Mouse (Mus musculus) midbrain, embryonic 14.5 days (tissue): ENCODE measurements around the gene Sct. TPM values are rescaled to one million over a fixed set of nuclear protein-coding genes. Genes with fewer than 3 reads are reported as not detected.
A peak's percentile ranks its signal among the peaks of the same experiment; 100 is the strongest.

ENCODE experiments used
- ATAC-seq: fragments of 200-750 bp; cut with Nextera tagmentation; 2 replicates; pipeline ENCODE4 v1.8.0; 2017; ENCODE audit warnings: moderate number of reproducible peaks, moderate library complexity; ENCODE audit not compliant: low FRiP score, low TSS enrichment
- DNase-seq: peaks from one replicate; pipeline ENCODE4 v3.0.0-alpha.2; 2015
- H3K27ac ChIP-seq: fragments of 300-500 bp; sonication (generic); replicated peaks from 2 replicates; pipeline ENCODE4 v1.5.1; 2014; ENCODE audit warnings: mild to moderate bottlenecking, low read depth, low read length, moderate library complexity
- H3K27me3 ChIP-seq: fragments of 300-500 bp; sonication (generic); 2 replicates; pipeline ENCODE4 v1.6.1; 2014; ENCODE audit warnings: low read length, control low read depth, mixed read lengths; ENCODE audit not compliant: control insufficient read depth, insufficient read depth
- H3K36me3 ChIP-seq: fragments of 300-500 bp; sonication (generic); 2 replicates; pipeline ENCODE4 v1.6.1; 2014; ENCODE audit warnings: low read length, control low read depth; ENCODE audit not compliant: control insufficient read depth, insufficient read depth
- H3K4me1 ChIP-seq: fragments of 300-500 bp; sonication (generic); 2 replicates; pipeline ENCODE4 v1.6.1; 2014; ENCODE audit warnings: mild to moderate bottlenecking, antibody characterized with exemption, low read length, control low read depth; ENCODE audit not compliant: control insufficient read depth, insufficient read depth
- H3K4me2 ChIP-seq: fragments of 300-500 bp; sonication (generic); 2 replicates; pipeline ENCODE4 v1.6.1; 2014; ENCODE audit warnings: mild to moderate bottlenecking, low read length, moderate library complexity
- H3K4me3 ChIP-seq: fragments of 300-500 bp; sonication (generic); replicated peaks from 2 replicates; pipeline ENCODE4 v1.5.1; 2014; ENCODE audit warnings: low read depth, low read length
- H3K9ac ChIP-seq: fragments of 300-500 bp; sonication (generic); replicated peaks from 2 replicates; pipeline ENCODE4 v1.6.1; 2014; ENCODE audit warnings: mild to moderate bottlenecking, low read length, moderate library complexity
- H3K9me3 ChIP-seq: fragments of 300-500 bp; sonication (generic); 2 replicates; pipeline ENCODE4 v1.6.1; 2016; ENCODE audit warnings: low read length, control low read depth, mixed read lengths; ENCODE audit not compliant: control insufficient read depth
- WGBS: fragments of 180-500 bp; shearing (Covaris S2); extraction: QIAGEN DNeasy Blood & Tissue Kit; methylation state at CpG from one replicate; pipeline ENCODE4 v1.1.7; 2014; 5-methylcytosine and 5-hydroxymethylcytosine counted together
- polyA plus RNA-seq: library from polyadenylated mRNA; unstranded; fragments of >200 nt; fragmentation: Nextera tagmentation; extraction: Ambion mirVana; gene quantifications from 2 replicates; pipeline ENCODE4 v1.2.1, GENCODE M21; 2014

The Sct gene
- polyA plus RNA-seq, 1 experiment from 2014 or later = 1.3 TPM

DNA sequence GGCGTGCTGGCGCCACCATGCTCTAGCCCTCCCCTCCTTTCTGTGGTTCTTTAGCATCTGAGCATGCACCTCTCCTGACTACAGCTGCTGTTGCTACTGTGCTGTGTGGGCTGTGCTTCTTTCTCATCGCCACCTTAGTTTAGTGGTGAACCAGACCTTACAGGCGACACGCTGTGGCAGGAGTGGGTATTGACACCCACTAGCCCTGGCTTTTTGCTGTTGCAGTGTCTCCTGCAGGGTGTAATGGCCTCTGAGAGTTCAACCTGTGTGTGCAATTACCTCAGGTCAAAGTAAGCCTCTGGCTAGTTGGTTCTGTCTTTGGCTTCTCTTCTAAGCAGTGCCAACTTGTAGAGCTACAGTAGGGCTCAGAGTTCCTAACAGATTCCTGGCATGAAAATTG is 37.0 kb upstream of the Sct start:
- Histone ChIP-seq H3K4me1 (no peaks in the 10 kb centered on the region), H3K27me3 (no peaks in the 10 kb centered on the region), H3K9ac (no peak overlapping the region), H3K4me3 (no peak overlapping the region), H3K36me3 (peaks cover 97% of the 10 kb centered on the region), H3K4me2 (no peak overlapping the region), H3K27ac (no peak overlapping the region), H3K9me3 (no peaks in the 10 kb centered on the region)
- peak; percentile 45 for DNase-seq
- no peak for ATAC-seq
- whole genome bisulfite sequencing = 79% methylated on average over 5 of the region's 5 CpGs

DNA sequence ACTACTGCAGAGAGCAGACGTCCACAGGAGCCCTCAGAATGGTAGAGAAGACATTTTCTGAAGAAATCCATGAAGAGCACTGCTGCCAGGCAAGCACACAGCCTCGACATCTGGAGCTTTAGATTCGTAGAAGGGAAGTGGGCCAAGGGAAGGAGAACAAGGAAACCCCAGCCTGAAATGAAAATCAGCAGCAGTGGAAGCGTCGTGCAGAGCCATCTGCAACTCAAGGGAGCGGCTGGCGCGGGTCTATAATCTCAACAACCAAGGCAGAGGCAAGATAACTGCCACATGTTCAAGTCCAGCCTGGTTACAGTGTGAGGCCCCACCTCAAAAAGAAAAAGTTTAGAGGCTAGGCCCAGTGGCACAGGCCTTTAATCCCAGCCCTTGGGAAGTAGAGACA is 36.1 kb upstream of the Sct start:
- 92% methylated on average over 8 of the region's 8 CpGs for WGBS
- Histone ChIP-seq H3K4me1 (no peaks in the 10 kb centered on the region), H3K27me3 (no peaks in the 10 kb centered on the region), H3K4me3 (no peak overlapping the region), H3K9me3 (no peaks in the 10 kb centered on the region), H3K27ac (no peak overlapping the region), H3K9ac (no peak overlapping the region), H3K36me3 (peaks cover 97% of the 10 kb centered on the region), H3K4me2 (no peak overlapping the region)
- ATAC-seq (no peak), DNase-seq (no peak)

- Histone ChIP-seq H3K4me3 (no peak overlapping the region), H3K9ac (no peak overlapping the region), H3K27me3 (no peaks in the 10 kb centered on the region), H3K9me3 (no peaks in the 10 kb centered on the region), H3K36me3 (peaks cover 97% of the 10 kb centered on the region), H3K4me1 (no peaks in the 10 kb centered on the region), H3K4me2 (no peak overlapping the region), H3K27ac (no peak overlapping the region)
- no peak for DNase-seq
- WGBS = 99% methylated on average over 2 of the region's 2 CpGs
- ATAC-seq = no peak
These were observed 35.5 kb upstream of the Sct start for GRCm38 (mm10) chr7:141314416-141314815.

- no peaks in the 10 kb centered on the region for H3K27me3 ChIP-seq
- no peak overlapping the region for H3K4me3 ChIP-seq
- 97% methylated on average over 4 of the region's 4 CpGs for WGBS
- peaks cover 97% of the 10 kb centered on the region for H3K36me3 ChIP-seq
- ATAC-seq (no peak), DNase-seq (no peak)
- no peak overlapping the region for H3K27ac ChIP-seq
- no peaks in the 10 kb centered on the region for H3K9me3 ChIP-seq
- no peak overlapping the region for H3K9ac ChIP-seq
- no peaks in the 10 kb centered on the region for H3K4me1 ChIP-seq
- H3K4me2 ChIP-seq = no peak overlapping the region
These were observed 25.6 kb upstream of the Sct start for GRCm38 (mm10) chr7:141304537-141304936.

- no peak overlapping the region for H3K27ac ChIP-seq
- H3K9me3 ChIP-seq = no peaks in the 10 kb centered on the region
- H3K4me2 ChIP-seq = no peak overlapping the region
- no peak overlapping the region for H3K4me3 ChIP-seq
- peaks cover 94% of the 10 kb centered on the region for H3K36me3 ChIP-seq
- H3K27me3 ChIP-seq = no peaks in the 10 kb centered on the region
- 84% methylated on average over 1 of the region's 1 CpGs for WGBS
- H3K9ac ChIP-seq = no peak overlapping the region
- DNase-seq = no peak
- H3K4me1 ChIP-seq = no peaks in the 10 kb centered on the region
- no peak for ATAC-seq
These were observed 23.9 kb upstream of the Sct start for GRCm38 (mm10) chr7:141302702-141303268.

DNA sequence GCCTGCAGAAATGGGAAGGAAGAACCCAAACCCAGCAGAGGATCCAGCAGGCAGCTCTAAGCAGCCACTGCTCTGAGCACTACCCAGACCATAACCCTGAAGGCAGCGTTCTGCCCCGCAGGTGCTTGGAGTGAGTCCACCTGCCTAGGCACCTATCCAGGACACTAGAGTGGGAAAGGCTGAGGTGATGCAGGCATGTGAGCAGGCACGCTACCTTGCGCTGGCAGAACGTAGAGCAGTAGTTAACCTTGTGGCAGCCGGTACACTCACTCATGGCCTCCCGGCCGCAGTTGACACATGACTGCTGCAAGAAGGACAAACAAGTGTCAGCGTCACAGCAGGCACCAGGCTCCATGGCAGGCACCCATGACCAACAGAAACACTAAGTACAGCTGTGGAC is 22.5 kb upstream of the Sct start:
- Histone ChIP-seq H3K27me3 (no peaks in the 10 kb centered on the region), H3K27ac (no peak overlapping the region), H3K36me3 (peaks cover 92% of the 10 kb centered on the region), H3K4me1 (no peaks in the 10 kb centered on the region), H3K9ac (no peak overlapping the region), H3K9me3 (no peaks in the 10 kb centered on the region), H3K4me2 (no peak overlapping the region), H3K4me3 (no peak overlapping the region)
- no peak for DNase-seq
- ATAC-seq = no peak
- 98% methylated on average over 9 of the region's 9 CpGs for WGBS

GRCm38 (mm10) chr7:141299175-141299574 is 20.2 kb upstream of the Sct start:
- no peak overlapping the region for H3K9ac ChIP-seq
- no peak for ATAC-seq
- no peak for DNase-seq
- H3K27me3 ChIP-seq = peaks cover 18% of the 10 kb centered on the region
- peaks cover 70% of the 10 kb centered on the region for H3K36me3 ChIP-seq
- H3K4me3 ChIP-seq = no peak overlapping the region
- no peak overlapping the region for H3K27ac ChIP-seq
- H3K4me1 ChIP-seq = peaks cover under 1% of the 10 kb centered on the region; the same call in 1 of the 2 replicates
- WGBS = 97% methylated on average over 8 of the region's 8 CpGs
- H3K9me3 ChIP-seq = no peaks in the 10 kb centered on the region
- no peak overlapping the region for H3K4me2 ChIP-seq

- Histone ChIP-seq H3K9me3 (no peaks in the 10 kb centered on the region), H3K4me1 (peaks cover 10% of the 10 kb centered on the region), H3K27me3 (peaks cover 29% of the 10 kb centered on the region), H3K36me3 (peaks cover 60% of the 10 kb centered on the region), H3K27ac (no peak overlapping the region), H3K4me3 (no peak overlapping the region), H3K4me2 (no peak overlapping the region), H3K9ac (no peak overlapping the region)
- ATAC-seq = no peak
- DNase-seq = no peak
- WGBS = 84% methylated on average over 3 of the region's 3 CpGs
These were observed 19.2 kb upstream of the Sct start for GRCm38 (mm10) chr7:141297926-141298650.

DNA sequence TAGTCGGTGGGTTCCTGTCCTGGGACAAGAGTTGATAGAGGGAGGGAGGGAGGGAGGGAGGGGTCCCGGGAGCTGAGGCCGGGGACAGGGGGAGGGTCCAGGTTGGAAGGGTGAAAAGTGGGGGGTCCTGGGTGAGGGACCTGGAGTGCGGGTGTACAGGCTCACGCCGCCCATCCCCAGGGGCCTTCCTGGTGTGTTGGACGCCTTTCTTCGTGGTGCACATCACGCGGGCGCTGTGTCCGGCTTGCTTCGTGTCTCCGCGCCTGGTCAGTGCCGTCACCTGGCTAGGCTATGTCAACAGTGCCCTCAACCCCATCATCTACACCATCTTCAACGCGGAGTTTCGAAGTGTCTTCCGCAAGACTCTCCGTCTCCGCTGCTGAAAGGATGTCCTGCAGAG is 15.5 kb upstream of the Sct start:
- Histone ChIP-seq H3K27ac (no peak overlapping the region), H3K4me3 (peak overlapping the region; percentile 33; the same call in 1 of the 2 replicates), H3K9me3 (no peaks in the 10 kb centered on the region), H3K4me1 (peaks cover 21% of the 10 kb centered on the region), H3K36me3 (peaks cover 26% of the 10 kb centered on the region), H3K4me2 (peak overlapping the region; percentile 61), H3K9ac (no peak overlapping the region), H3K27me3 (peaks cover 54% of the 10 kb centered on the region)
- ATAC-seq (no peak), DNase-seq (no peak)
- 4% methylated on average over 22 of the region's 22 CpGs for WGBS
